In genomic region chr16:20672500-20672902, GRCm38 (mm10) we compare ENCODE assay signal across 8 mouse cellular contexts. TPM values are rescaled to one million over a fixed set of nuclear protein-coding genes. Genes with fewer than 3 reads are reported as not detected.
DNase-seq lines count a peak whose midpoint lies in the region; ATAC-seq and TF ChIP-seq lines count a peak whose summit lies in the region.

No protein-coding gene starts in this region.

- peaks cover 26% of the 10 kb centered on the region for H3K36me3 ChIP-seq in embryonic facial prominence, embryonic 15.5 days
- H3K36me3 ChIP-seq in kidney, embryonic 14.5 days (ENCODE audit: control insufficient read depth, insufficient read depth, low read length): peaks cover 27% of the 10 kb centered on the region
- peaks cover 29% of the 10 kb centered on the region for H3K36me3 ChIP-seq in limb, embryonic 15.5 days

- peak; percentile 96 for ATAC-seq in embryonic facial prominence, embryonic 15.5 days (ENCODE audit: insufficient number of reproducible peaks, low FRiP score, low TSS enrichment, low read depth)
- peak; percentile 97 for ATAC-seq in kidney, embryonic 14.5 days (ENCODE audit: low FRiP score, low TSS enrichment)
- ATAC-seq in limb, embryonic 15.5 days (ENCODE audit: insufficient number of reproducible peaks, low FRiP score, low TSS enrichment, low read depth): peak; percentile 97

- H3K27me3 ChIP-seq in embryonic facial prominence, embryonic 15.5 days: no peaks in the 10 kb centered on the region
- H3K27me3 ChIP-seq in kidney, embryonic 14.5 days (ENCODE audit: control insufficient read depth, insufficient read depth, low read length): no peaks in the 10 kb centered on the region
- no peaks in the 10 kb centered on the region for H3K27me3 ChIP-seq in limb, embryonic 15.5 days

- H3K9me3 ChIP-seq in embryonic facial prominence, embryonic 15.5 days (replicated peaks): no peaks in the 10 kb centered on the region
- no peaks in the 10 kb centered on the region for H3K9me3 ChIP-seq in kidney, embryonic 14.5 days (ENCODE audit: control insufficient read depth, low read length)
- no peaks in the 10 kb centered on the region for H3K9me3 ChIP-seq in limb, embryonic 15.5 days

- TF ChIP-seq POLR2A in bone marrow, adult 2 months (IDR thresholded peaks at IDR 0.05; ENCODE audit: borderline replicate concordance, control insufficient read depth, low read depth, low read length): peak; percentile 88

- H3K9ac ChIP-seq in embryonic facial prominence, embryonic 15.5 days: peak overlapping the region; percentile 75
- H3K9ac ChIP-seq in kidney, embryonic 14.5 days (ENCODE audit: low read depth, low read length): peak overlapping the region; percentile 98
- peak overlapping the region; percentile 89 for H3K9ac ChIP-seq in limb, embryonic 15.5 days

- H3K4me2 ChIP-seq in embryonic facial prominence, embryonic 15.5 days (replicated peaks): peak overlapping the region; percentile 95
- H3K4me2 ChIP-seq in kidney, embryonic 14.5 days (replicated peaks; ENCODE audit: low read depth, low read length): peak overlapping the region; percentile 79
- peak overlapping the region; percentile 80 for H3K4me2 ChIP-seq in limb, embryonic 15.5 days

- WGBS in bone marrow, adult 2 months: under 1% methylated on average over 38 of the region's 38 CpGs
- under 1% methylated on average over 38 of the region's 38 CpGs for WGBS in embryonic facial prominence, embryonic 15.5 days
- WGBS in kidney, embryonic 14.5 days: under 1% methylated on average over 35 of the region's 38 CpGs
- WGBS in limb, embryonic 15.5 days: under 1% methylated on average over 35 of the region's 38 CpGs

- H3K27ac ChIP-seq in bone marrow, adult 2 months (ENCODE audit: control insufficient read depth, insufficient read depth, low read depth, low read length, poor library complexity): peak overlapping the region; percentile 80; the same call in 1 of the 2 replicates
- peak overlapping the region; percentile 91 for H3K27ac ChIP-seq in embryonic facial prominence, embryonic 15.5 days (replicated peaks)
- peak overlapping the region; percentile 94 for H3K27ac ChIP-seq in kidney, embryonic 14.5 days (ENCODE audit: low read depth, low read length)
- peak overlapping the region; percentile 93 for H3K27ac ChIP-seq in limb, embryonic 15.5 days

- peak; percentile 95 for DNase-seq in 416B (ENCODE audit: low read depth)
- peak; percentile 96 to 97 for DNase-seq in heart, adult 9 months (ENCODE audit: low spot score in 2 of 2)
- DNase-seq in monocyte, adult 2 months (ENCODE audit: low read depth in 1 of 2, low spot score in 2 of 2): peak; percentile 74 to 88
- DNase-seq in spleen, postnatal 36 days (ENCODE audit: low spot score in 2 of 2): peak; percentile 93 to 94

- no peak for TF ChIP-seq CTCF in bone marrow, adult 2 months (IDR thresholded peaks at IDR 0.05; ENCODE audit: control insufficient read depth, insufficient read depth, low read length)

- peaks cover 5% of the 10 kb centered on the region for H3K4me1 ChIP-seq in bone marrow, adult 2 months (ENCODE audit: control insufficient read depth, insufficient read depth, low read length)
- H3K4me1 ChIP-seq in embryonic facial prominence, embryonic 15.5 days: peaks cover 26% of the 10 kb centered on the region
- peaks cover 7% of the 10 kb centered on the region; the same call in 1 of the 2 replicates for H3K4me1 ChIP-seq in kidney, embryonic 14.5 days (ENCODE audit: control insufficient read depth, insufficient read depth, low read length)
- H3K4me1 ChIP-seq in limb, embryonic 15.5 days: peaks cover 25% of the 10 kb centered on the region

- peak overlapping the region; percentile 64 for H3K4me3 ChIP-seq in bone marrow, adult 2 months (replicated peaks; ENCODE audit: control insufficient read depth, low read depth, low read length)
- peak overlapping the region; percentile 69 for H3K4me3 ChIP-seq in embryonic facial prominence, embryonic 15.5 days (replicated peaks)
- H3K4me3 ChIP-seq in kidney, embryonic 14.5 days (ENCODE audit: low read length): peak overlapping the region; percentile 94
- peak overlapping the region; percentile 96 for H3K4me3 ChIP-seq in limb, embryonic 15.5 days

RNA-seq across cellular contexts. Expression of gene Eif4g1, which starts 4.4 kb away (rescaled TPM):
- 90.4 and 125 TPM in 2 replicates for polyA plus RNA-seq in bone marrow, adult 2 months (2011; ENCODE audit: insufficient read depth, insufficient read length, low replicate concordance, missing spikeins)
- polyA plus RNA-seq in embryonic facial prominence, embryonic 15.5 days (2015; fragmentation: Nextera tagmentation; extraction: Ambion mirVana): 177 and 188 TPM in 2 replicates
- 131 and 213 TPM in 2 replicates for polyA plus RNA-seq in kidney, embryonic 14.5 days (2014; fragmentation: Nextera tagmentation; extraction: Ambion mirVana)
- polyA plus RNA-seq in limb, embryonic 15.5 days (2015; fragmentation: Nextera tagmentation; extraction: Ambion mirVana): 161 and 175 TPM in 2 replicates

RNA-seq across cellular contexts. Expression of gene Fam131a, which starts 20.5 kb away (rescaled TPM):
- polyA plus RNA-seq in bone marrow, adult 2 months (2011; ENCODE audit: insufficient read depth, insufficient read length, low replicate concordance, missing spikeins): 3.7 and 7.0 TPM in 2 replicates
- 14.0 and 15.3 TPM in 2 replicates for polyA plus RNA-seq in embryonic facial prominence, embryonic 15.5 days (2015; fragmentation: Nextera tagmentation; extraction: Ambion mirVana)
- 3.8 and 5.5 TPM in 2 replicates for polyA plus RNA-seq in kidney, embryonic 14.5 days (2014; fragmentation: Nextera tagmentation; extraction: Ambion mirVana)
- 12.8 and 13.2 TPM in 2 replicates for polyA plus RNA-seq in limb, embryonic 15.5 days (2015; fragmentation: Nextera tagmentation; extraction: Ambion mirVana)

RNA-seq across cellular contexts. Expression of gene Psmd2, which starts 21.0 kb away (rescaled TPM):
- polyA plus RNA-seq in bone marrow, adult 2 months (2011; ENCODE audit: insufficient read depth, insufficient read length, low replicate concordance, missing spikeins): 194 and 227 TPM in 2 replicates
- 293 and 297 TPM in 2 replicates for polyA plus RNA-seq in embryonic facial prominence, embryonic 15.5 days (2015; fragmentation: Nextera tagmentation; extraction: Ambion mirVana)
- 208 and 355 TPM in 2 replicates for polyA plus RNA-seq in kidney, embryonic 14.5 days (2014; fragmentation: Nextera tagmentation; extraction: Ambion mirVana)
- polyA plus RNA-seq in limb, embryonic 15.5 days (2015; fragmentation: Nextera tagmentation; extraction: Ambion mirVana): 292 and 314 TPM in 2 replicates

RNA-seq across cellular contexts. Expression of gene Ece2, which starts 42.9 kb away (rescaled TPM):
- polyA plus RNA-seq in bone marrow, adult 2 months (2011; ENCODE audit: insufficient read depth, insufficient read length, low replicate concordance, missing spikeins): not detected in 2 replicates
- 7.3 and 8.2 TPM in 2 replicates for polyA plus RNA-seq in embryonic facial prominence, embryonic 15.5 days (2015; fragmentation: Nextera tagmentation; extraction: Ambion mirVana)
- polyA plus RNA-seq in kidney, embryonic 14.5 days (2014; fragmentation: Nextera tagmentation; extraction: Ambion mirVana): 2.6 and 3.1 TPM in 2 replicates
- 5.3 and 6.3 TPM in 2 replicates for polyA plus RNA-seq in limb, embryonic 15.5 days (2015; fragmentation: Nextera tagmentation; extraction: Ambion mirVana)

RNA-seq across cellular contexts. Expression of gene Polr2h, which starts 45.0 kb away (rescaled TPM):
- polyA plus RNA-seq in bone marrow, adult 2 months (2011; ENCODE audit: insufficient read depth, insufficient read length, low replicate concordance, missing spikeins): 31.6 and 50.1 TPM in 2 replicates
- 90.0 and 100 TPM in 2 replicates for polyA plus RNA-seq in embryonic facial prominence, embryonic 15.5 days (2015; fragmentation: Nextera tagmentation; extraction: Ambion mirVana)
- polyA plus RNA-seq in kidney, embryonic 14.5 days (2014; fragmentation: Nextera tagmentation; extraction: Ambion mirVana): 147 and 172 TPM in 2 replicates
- polyA plus RNA-seq in limb, embryonic 15.5 days (2015; fragmentation: Nextera tagmentation; extraction: Ambion mirVana): 87.1 and 89.8 TPM in 2 replicates

Comparison
In these comparisons a context has a peak if more than half of its experiments do, and no peak if none do; other contexts are left out.
1. Peak in every context shown above with its lines: DNase-seq, ATAC-seq, H3K4me3 ChIP-seq and H3K27ac ChIP-seq.